Mouse (Mus musculus): ENCODE data around the gene Gm12184. TPM values are rescaled to one million over a fixed set of nuclear protein-coding genes. Genes with fewer than 3 reads are reported as not detected.
A peak's percentile ranks its signal among the peaks of the same experiment; 100 is the strongest.
"Not testable (repeated sequence)": the region's sequence is repeated elsewhere in the genome, so short reads cannot be mapped to it uniquely, and the experiment has no call there.

Gene Gm12184
- total RNA-seq, 2 experiments from 2014 or later: 2.5 to 4.9 TPM

DNA sequence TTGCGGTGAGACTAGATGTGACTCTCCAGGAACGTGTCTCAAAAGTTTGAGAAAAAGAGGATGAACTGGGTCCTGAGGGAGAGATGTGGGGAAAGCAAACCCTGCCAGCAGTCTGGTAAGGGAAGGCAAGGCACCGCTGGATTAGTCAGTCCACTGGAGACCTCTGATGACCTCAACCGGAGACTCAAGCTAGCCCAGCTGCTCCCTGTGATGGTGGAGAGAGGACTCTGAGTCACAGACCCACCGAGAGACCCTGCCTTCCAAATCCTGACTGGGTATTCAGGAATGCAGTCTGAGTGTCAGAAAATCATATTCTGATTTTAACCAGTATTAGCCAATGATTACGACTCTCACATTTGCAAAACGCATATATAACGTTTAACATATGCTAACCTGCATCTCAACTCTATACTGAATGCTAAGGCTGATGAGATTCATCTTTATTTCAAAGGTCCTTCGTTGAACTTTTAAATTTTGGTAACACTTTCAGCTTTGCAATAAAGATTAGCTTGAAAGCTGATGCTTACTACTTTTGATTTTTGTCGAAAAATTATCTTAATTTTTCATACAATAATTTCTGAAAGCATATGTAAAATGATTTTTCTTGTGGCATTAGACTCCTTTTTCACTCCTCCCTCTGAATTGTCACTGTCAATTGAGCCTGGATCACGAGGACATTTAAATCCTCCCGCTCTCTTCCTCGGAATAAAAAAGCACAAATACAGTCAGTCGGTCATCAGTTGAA, 3.5 kb downstream of the Gm12184 start:
- DNase-seq: no peak

DNA sequence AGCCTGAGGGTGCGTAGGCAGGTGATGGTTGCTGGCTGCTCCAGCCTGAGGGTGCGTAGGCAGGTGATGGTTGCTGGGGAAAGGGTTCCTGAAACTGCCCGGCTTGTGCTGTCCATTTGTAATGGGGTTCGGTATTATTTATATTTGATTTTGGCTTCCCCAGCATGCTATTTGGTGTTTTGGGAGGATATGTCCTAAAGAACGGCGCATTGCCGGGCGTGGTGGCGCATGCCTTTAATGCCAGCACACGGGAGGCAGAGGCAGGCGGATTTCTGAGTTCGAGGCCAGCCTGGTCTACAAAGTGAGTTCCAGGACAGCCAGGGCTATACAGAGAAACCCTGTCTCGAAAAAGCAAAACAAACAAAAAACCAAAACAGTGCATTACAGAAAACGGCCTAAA, 5.2 kb downstream of the Gm12184 start:
- DNase-seq: not testable (repeated sequence)

GRCm38 (mm10) chr11:48820308-48820674, 6.2 kb downstream of the Gm12184 start:
- DNase-seq: no peak

- DNase-seq: no peak
These were observed 6.7 kb downstream of the Gm12184 start for GRCm38 (mm10) chr11:48819614-48820307.

- peak; percentile 90 for DNase-seq
These were observed 8.1 kb downstream of the Gm12184 start for GRCm38 (mm10) chr11:48818346-48818745.

- no peak for DNase-seq
These were observed 8.7 kb downstream of the Gm12184 start for GRCm38 (mm10) chr11:48817794-48818193.

- peak; percentile 99 for DNase-seq
These were observed 9.4 kb downstream of the Gm12184 start, which contains the start of gene Trim41 for GRCm38 (mm10) chr11:48816800-48817665. TSS of gene Trim41 (minus strand) at chr11:48817353.

DNA sequence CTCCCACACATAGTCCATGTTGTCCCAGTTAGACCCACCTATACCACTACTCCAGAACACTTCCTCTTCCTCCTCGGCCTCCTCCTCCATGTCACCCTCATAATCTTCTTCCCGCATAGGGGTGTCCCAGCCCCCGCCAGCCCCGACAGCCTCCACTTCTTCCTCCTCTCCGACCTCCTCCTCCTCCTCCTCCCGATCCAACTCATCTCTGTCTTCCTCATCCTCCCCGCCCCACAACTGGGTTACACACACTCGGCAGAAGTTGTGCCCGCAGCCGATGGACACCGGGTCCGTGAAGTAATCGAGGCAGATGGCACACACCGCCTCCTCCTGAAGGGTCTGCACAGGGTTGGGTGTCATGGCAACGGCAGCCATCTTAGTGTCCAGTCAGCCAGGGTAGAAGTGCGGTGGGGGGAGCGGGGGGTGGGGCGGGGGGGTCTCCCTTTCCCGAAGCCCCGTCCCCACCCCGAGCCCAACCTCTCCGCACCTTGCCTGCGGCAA, 10.1 kb downstream of the Gm12184 start:
- DNase-seq: no peak

DNA sequence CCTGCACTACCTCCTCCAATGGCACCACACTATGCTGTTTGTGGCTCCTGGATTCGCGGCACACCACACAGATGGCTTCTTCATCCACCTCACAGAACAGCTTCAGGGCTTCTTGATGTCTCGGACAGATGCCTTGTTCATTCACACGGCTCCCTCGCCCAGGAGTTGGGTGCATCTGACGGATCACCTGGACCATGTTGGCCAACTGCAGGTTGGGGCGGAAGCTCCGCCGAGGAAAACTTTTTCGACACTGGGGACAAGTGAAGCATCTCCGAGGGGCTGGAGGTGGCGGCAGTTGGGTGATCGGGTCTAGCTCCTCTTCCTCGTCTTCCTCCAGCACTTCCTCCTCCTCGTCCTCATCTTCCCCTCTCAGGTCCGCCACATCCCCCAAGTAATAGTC, 10.6 kb downstream of the Gm12184 start:
- no peak for DNase-seq

- DNase-seq: no peak
These were observed 12.7 kb downstream of the Gm12184 start for GRCm38 (mm10) chr11:48813782-48814181.

DNA sequence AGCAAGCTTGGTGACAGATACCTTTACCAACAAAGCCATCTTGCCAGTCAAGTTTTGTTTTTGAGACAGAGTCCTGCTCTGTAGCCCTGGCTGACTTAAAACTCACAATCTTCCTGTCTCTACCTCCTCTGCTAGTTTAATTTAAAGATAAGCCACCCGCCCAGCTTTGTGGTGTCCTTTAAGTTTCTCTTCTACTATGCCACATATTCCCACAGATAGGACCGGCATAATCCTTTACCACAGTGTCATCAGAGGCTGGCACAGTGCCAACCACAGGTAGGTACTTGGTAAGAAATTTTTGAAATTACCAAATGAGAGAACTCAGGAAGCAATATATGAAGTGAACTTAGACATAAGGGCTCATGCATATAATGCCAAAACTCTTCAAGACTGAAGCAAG, 16.3 kb downstream of the Gm12184 start:
- no peak for DNase-seq

- DNase-seq: no peak
These were observed 17.0 kb downstream of the Gm12184 start for GRCm38 (mm10) chr11:48809434-48809830.

- DNase-seq: no peak
These were observed 17.6 kb downstream of the Gm12184 start for GRCm38 (mm10) chr11:48808737-48809433.

DNA sequence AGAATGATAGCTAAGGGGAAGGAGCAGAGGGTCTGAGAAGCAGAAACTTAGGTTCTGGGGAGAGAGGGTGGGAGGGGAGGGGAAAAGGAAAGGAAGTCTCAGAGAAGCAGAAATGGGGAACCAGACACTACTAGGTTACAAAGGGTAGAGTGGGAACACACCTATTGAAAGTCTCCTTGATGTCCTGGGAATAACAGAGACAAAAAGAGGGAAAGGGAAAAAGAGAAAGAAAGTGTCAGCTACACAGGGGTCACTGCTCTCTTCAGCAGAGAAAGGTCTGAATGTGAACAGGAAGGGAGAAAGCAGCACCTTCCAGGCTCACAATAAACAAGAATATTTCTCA, 18.2 kb downstream of the Gm12184 start:
- DNase-seq: no peak

DNA sequence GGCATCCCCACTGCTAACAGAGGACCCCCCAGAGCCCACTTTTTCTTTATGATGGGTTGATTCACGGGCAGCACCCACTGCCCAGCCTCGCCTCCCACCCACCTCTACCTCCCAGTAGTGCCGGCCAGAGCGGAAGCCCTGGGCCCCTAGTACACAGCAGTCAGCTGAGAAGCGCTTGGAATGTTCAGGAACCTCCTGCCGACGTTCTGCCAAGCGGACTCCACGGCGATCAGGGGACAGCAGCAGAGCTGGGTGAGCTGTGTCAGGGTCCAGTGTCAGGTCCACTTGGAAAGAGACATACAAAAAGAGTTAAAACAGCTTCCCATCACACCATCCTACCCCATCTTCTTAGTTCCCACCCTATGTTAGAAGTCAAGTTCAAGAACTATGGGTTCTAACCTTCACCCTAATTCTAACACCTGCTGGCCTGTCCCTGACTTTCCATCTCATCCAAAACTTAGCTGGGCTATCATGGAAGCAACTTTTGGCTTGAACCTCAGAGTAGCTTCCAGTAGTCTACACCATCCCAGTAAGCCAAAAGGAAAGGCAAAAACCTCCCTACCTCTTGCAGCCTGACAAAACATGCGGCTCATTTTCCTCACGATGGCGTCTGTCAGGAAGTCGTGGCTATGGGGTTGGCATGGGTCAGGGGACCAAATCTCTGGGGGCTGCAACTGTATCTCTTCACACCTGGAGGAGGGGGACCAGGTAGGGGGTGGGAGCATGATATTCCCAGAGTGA, 18.7 kb downstream of the Gm12184 start:
- DNase-seq: no peak

DNA sequence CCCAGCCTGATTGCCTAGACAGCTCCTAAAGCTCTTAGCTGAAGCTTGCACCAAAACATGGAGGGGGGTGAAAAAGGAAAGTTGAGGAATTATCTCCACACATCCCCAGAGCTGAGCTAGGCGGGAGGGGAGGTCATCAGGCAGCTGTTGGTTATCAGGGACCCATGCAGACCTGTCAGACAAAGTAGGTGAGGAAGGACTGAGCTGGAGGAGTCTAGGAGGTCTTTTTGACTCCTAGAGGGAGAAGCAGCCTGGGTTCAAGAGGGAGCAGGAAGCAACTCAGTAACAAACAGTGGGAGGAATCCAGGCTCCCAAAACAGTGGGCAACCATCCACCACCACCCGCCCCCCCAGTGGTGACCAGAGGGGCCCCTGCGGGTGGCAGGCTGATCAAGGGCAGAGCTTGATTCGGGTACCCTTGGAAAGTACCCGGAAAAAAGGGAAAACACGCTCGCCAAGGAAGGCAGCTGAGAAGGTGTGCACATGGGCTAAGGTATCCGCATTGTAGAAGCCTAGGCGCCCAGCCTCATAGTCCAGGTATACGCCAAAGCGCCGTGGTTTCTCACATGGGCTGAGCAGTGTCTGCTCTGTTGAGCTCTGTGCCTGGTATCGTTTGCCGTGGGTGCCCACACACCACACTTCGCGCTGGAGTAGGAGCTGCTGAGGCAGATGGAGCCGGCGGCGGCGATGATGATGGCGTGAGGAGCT, 19.4 kb downstream of the Gm12184 start:
- DNase-seq: peak; percentile 32

GRCm38 (mm10) chr11:48804922-48805321, 21.5 kb downstream of the Gm12184 start:
- DNase-seq: no peak

GRCm38 (mm10) chr11:48803988-48804387, 22.5 kb downstream of the Gm12184 start:
- DNase-seq: no peak

- DNase-seq: no peak
These were observed 24.4 kb downstream of the Gm12184 start for GRCm38 (mm10) chr11:48801831-48802772.
